Mouse (Mus musculus): ENCODE measurements around the gene Tinf2. TPM values are rescaled to one million over a fixed set of nuclear protein-coding genes. Genes with fewer than 3 reads are reported as not detected.

Gene Tinf2
- polyA plus RNA-seq, 1 experiment, result 16.1 TPM

DNA sequence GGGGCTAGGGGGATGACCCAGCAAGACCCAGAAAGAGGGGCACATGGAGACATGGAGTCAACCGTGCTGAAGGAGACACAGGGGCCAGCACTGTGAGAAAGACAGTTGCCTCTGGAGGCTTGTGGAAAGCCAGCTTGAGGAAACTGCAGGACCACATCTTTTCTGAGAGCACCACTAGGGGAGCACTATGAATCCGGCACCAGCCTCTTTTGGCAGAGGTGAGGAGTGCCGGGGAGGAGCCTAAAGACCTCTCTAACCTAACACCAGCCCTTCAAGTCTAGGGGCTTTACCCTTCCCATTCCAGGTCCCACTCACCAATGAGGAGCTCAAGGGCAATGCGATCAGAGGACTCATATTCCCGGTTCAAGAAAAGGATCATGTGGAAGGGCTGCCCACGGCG, 30.2 kb upstream of the Tinf2 start:
- Histone ChIP-seq H3K27ac (ENCODE audit: insufficient read depth, low read length) (no peak overlapping the region), H3K4me3 (ENCODE audit: insufficient read depth, low read length) (no peak overlapping the region), H3K4me1 (ENCODE audit: control insufficient read depth, insufficient read depth, low read length) (no peaks in the 10 kb centered on the region)
- TF ChIP-seq CTCF (IDR thresholded peaks at IDR 0.05; ENCODE audit: extremely low read depth, insufficient read depth, low read length) (no peak), POLR2A (IDR thresholded peaks at IDR 0.05; ENCODE audit: extremely low read depth, insufficient read depth, low read length) (no peak)

DNA sequence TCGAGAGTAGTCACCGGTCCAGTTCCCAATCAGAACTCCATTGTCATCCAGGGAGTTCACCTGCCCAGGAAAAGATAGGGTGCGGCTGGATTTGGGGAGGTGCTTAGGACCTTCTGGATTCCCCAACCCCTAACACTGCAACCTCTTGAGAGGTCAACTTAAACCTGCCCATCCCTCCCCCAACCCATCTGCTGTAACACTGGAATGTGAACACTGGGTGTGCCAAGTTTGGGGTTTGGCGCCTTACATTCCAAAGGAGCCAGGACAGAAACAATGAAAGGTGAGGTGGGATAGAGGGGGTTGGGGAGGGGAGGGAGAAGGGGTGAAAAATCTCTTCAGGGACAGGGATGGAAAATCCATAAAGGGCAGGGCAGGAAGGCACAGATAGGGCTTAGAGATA, 27.9 kb upstream of the Tinf2 start:
- H3K4me1 ChIP-seq (ENCODE audit: control insufficient read depth, insufficient read depth, low read length), result no peaks in the 10 kb centered on the region
- TF ChIP-seq CTCF (IDR thresholded peaks at IDR 0.05; ENCODE audit: extremely low read depth, insufficient read depth, low read length), result no peak
- TF ChIP-seq POLR2A (IDR thresholded peaks at IDR 0.05; ENCODE audit: extremely low read depth, insufficient read depth, low read length), result no peak
- no peak overlapping the region for H3K27ac ChIP-seq (ENCODE audit: insufficient read depth, low read length)
- H3K4me3 ChIP-seq (ENCODE audit: insufficient read depth, low read length), result no peak overlapping the region

DNA sequence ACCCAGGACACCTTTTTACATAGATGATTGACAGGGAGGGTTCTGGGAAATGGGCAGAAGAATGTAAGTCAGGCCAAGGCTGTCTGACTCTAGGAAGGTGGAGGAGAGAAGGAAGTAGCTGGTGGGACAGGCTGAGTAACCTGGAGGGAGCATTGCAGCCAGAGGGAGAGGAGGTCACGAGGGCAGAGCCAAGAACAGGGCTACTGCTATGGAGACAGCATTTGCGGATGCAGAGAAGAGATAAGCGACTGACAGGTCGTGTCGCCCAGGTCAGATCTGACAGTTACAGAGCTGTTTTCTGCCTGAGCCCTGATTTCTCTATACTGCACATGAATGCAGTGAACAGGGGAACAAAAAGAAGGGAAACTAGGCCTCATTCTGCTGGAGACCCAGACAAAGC, 25.8 kb upstream of the Tinf2 start:
- TF ChIP-seq POLR2A (IDR thresholded peaks at IDR 0.05; ENCODE audit: extremely low read depth, insufficient read depth, low read length) (no peak), CTCF (IDR thresholded peaks at IDR 0.05; ENCODE audit: extremely low read depth, insufficient read depth, low read length) (no peak)

DNA sequence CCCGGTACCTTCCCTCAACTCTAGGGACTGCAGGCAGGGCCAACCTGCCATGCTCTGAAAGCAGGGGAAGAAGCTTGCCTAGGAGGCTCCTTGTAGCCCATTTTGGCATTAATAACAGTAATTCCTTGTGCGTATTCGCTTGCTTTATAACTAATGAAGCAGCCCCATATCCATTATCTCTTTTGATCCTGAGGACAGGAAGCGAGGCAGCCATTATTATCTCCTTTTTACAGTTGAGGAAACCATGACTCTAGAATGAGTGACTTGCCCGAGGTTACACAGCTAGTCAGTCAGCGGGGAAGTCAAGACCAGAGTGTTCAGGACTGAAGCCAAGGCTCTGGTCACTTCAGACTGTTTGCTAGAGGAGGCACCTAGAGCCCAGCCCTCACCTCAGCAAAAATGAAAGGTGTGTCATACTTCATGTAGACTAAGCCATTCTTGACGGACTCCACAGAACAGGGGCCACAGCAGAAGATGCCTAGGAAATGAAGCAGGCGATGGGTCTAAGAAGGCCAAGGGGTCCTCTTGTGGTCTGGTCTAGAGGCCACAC, 24.5 kb upstream of the Tinf2 start:
- TF ChIP-seq POLR2A (IDR thresholded peaks at IDR 0.05; ENCODE audit: extremely low read depth, insufficient read depth, low read length) (no peak), CTCF (IDR thresholded peaks at IDR 0.05; ENCODE audit: extremely low read depth, insufficient read depth, low read length) (no peak)
- Histone ChIP-seq H3K4me1 (ENCODE audit: control insufficient read depth, insufficient read depth, low read length) (no peaks in the 10 kb centered on the region), H3K4me3 (ENCODE audit: insufficient read depth, low read length) (no peak overlapping the region), H3K27ac (ENCODE audit: insufficient read depth, low read length) (no peak overlapping the region)

More for the DNA sequence above, 25.8 kb upstream of the Tinf2 start:
- H3K4me1 ChIP-seq (ENCODE audit: control insufficient read depth, insufficient read depth, low read length), result no peaks in the 10 kb centered on the region
- no peak overlapping the region for H3K27ac ChIP-seq (ENCODE audit: insufficient read depth, low read length)
- no peak overlapping the region for H3K4me3 ChIP-seq (ENCODE audit: insufficient read depth, low read length)

DNA sequence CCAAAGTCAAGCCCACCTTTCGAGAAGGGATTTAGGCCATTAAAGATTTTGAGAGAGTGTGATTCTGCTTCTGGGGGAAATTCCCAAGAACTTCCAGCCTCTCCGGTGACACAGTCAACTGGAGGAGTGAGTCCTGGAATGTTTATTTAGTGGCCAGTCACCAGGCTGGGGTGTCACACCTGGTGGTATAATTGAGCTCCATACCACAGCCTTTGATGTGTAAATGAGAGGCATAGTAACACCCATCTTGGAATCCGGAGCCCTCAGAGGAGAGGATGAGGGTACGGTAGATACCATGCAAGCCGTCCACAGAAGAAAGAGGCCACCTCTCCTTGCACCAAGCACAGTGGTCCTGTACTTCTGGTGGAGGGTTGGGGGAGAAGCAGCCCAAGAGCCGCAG, 21.1 kb upstream of the Tinf2 start:
- no peak overlapping the region for H3K27ac ChIP-seq (ENCODE audit: insufficient read depth, low read length)
- TF ChIP-seq CTCF (IDR thresholded peaks at IDR 0.05; ENCODE audit: extremely low read depth, insufficient read depth, low read length), result no peak
- TF ChIP-seq POLR2A (IDR thresholded peaks at IDR 0.05; ENCODE audit: extremely low read depth, insufficient read depth, low read length), result no peak
- no peak overlapping the region for H3K4me3 ChIP-seq (ENCODE audit: insufficient read depth, low read length)
- H3K4me1 ChIP-seq (ENCODE audit: control insufficient read depth, insufficient read depth, low read length), result no peaks in the 10 kb centered on the region

DNA sequence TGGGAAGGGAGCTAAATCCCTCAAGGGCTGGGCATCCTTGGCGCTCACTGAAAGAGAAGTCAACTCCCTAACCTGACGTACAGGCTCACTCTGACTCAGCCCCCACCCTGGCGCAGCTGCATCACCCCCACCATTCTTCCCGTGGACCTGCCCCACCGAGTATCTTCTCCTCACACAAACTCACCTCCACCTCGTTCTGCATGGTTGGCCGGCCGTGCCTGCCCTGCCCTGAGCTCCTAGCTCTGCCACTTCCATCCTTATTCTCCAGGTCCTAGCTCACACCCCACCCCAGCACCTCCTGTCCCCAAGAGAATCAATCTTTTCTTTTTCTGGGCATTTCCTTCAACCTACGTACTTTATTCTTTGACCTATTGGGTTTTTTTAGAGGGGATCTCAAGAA, 19.5 kb upstream of the Tinf2 start:
- H3K4me1 ChIP-seq (ENCODE audit: control insufficient read depth, insufficient read depth, low read length), result no peaks in the 10 kb centered on the region
- no peak overlapping the region for H3K27ac ChIP-seq (ENCODE audit: insufficient read depth, low read length)
- H3K4me3 ChIP-seq (ENCODE audit: insufficient read depth, low read length), result no peak overlapping the region
- TF ChIP-seq POLR2A (IDR thresholded peaks at IDR 0.05; ENCODE audit: extremely low read depth, insufficient read depth, low read length), result no peak
- TF ChIP-seq CTCF (IDR thresholded peaks at IDR 0.05; ENCODE audit: extremely low read depth, insufficient read depth, low read length), result no peak

DNA sequence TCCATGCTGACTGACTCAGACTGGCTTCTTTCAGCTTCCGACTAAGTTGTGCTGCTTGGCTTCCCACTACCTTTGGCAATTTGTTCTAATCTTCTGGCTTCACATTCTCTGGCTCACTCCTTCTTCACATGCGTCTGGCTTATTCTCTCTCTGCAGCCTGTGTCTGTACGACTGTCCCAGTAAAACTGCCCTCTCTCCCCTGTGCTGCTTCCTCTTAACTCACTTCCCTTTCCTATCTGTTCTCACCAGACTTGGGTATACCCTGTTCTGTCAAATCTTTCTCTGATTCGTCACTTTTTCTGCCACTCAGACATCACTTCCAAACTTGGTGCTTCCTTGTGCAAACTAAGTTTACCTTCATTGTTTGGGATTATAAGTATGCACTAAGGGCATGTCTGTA, 15.6 kb upstream of the Tinf2 start:
- no peak for TF ChIP-seq POLR2A (IDR thresholded peaks at IDR 0.05; ENCODE audit: extremely low read depth, insufficient read depth, low read length)
- TF ChIP-seq CTCF (IDR thresholded peaks at IDR 0.05; ENCODE audit: extremely low read depth, insufficient read depth, low read length), result no peak
- H3K27ac ChIP-seq (ENCODE audit: insufficient read depth, low read length), result no peak overlapping the region
- no peaks in the 10 kb centered on the region; the same call in 1 of the 2 replicates for H3K4me1 ChIP-seq (ENCODE audit: control insufficient read depth, insufficient read depth, low read length)
- H3K4me3 ChIP-seq (ENCODE audit: insufficient read depth, low read length), result no peak overlapping the region

DNA sequence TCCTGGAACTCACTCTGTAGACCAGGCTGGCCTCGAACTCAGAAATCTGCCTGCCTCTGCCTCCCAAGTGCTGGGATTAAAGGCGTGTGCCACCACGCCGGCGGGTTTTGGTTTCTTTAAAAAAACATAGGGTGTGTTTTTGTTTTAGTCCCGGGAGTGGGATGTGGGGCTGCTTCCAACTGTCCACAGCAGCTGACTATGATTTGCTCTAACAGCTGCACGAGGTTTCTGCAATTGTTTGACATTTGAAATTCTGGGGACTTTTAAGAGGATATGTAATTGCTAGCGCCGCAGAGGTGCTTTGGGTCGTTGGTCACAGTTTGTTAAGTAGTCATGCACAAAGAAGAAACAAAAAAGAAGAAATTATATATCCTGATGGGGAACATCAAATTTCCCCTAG, 7.8 kb upstream of the Tinf2 start:
- no peak overlapping the region for H3K27ac ChIP-seq (ENCODE audit: insufficient read depth, low read length)
- TF ChIP-seq CTCF (IDR thresholded peaks at IDR 0.05; ENCODE audit: extremely low read depth, insufficient read depth, low read length) (no peak), POLR2A (IDR thresholded peaks at IDR 0.05; ENCODE audit: extremely low read depth, insufficient read depth, low read length) (no peak)
- no peaks in the 10 kb centered on the region; the same call in 1 of the 2 replicates for H3K4me1 ChIP-seq (ENCODE audit: control insufficient read depth, insufficient read depth, low read length)
- no peak overlapping the region for H3K4me3 ChIP-seq (ENCODE audit: insufficient read depth, low read length)

DNA sequence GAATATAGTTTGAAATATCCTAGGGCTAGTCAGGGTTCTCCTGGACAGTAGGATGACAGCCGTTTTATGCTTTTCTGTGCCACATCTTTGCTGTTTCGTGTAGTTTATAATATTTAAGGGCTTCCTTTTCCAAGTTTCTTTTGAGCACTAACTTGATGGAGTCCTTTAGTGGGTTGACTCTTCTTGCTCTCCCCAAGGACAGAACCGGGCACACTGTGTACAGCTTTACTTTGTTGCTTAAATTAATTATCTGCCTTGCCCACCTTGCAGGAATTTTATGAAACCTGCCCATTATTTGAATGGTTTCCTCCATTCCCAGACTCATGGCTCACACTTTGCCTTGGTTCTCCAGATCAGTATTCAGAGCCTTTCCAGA, 486 bp upstream of the Tinf2 start:
- TF ChIP-seq POLR2A (IDR thresholded peaks at IDR 0.05; ENCODE audit: extremely low read depth, insufficient read depth, low read length) (no peak), CTCF (IDR thresholded peaks at IDR 0.05; ENCODE audit: extremely low read depth, insufficient read depth, low read length) (no peak)
- no peak overlapping the region for H3K27ac ChIP-seq (ENCODE audit: insufficient read depth, low read length)
- H3K4me1 ChIP-seq (ENCODE audit: control insufficient read depth, insufficient read depth, low read length), result no peaks in the 10 kb centered on the region
- H3K4me3 ChIP-seq (ENCODE audit: insufficient read depth, low read length), result peak overlapping the region; percentile 48

DNA sequence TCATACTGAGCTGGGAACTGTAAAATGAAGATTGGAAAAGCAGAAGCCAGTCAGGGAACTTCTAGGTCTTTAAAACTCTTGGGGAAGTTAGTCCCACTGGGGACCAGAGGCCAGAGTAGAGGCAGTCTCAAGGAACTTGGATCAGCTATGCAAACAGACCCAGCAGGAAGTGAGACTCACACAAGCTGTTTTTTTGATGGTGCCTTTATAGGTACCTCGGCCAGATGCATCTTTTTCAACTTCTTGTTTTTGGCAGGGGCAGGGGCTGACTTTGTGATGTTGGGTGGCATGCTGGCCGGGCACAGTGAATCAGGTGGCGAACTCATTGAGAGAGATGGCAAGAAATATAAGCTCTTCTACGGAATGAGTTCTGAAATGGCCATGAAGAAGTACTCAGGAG, 4.0 kb downstream of the Tinf2 start:
- 0 out of 2 replicates have a peak, but pooled peaks cover 2% of the 10 kb centered on the region for H3K4me1 ChIP-seq (ENCODE audit: control insufficient read depth, insufficient read depth, low read length)
- no peak overlapping the region for H3K27ac ChIP-seq (ENCODE audit: insufficient read depth, low read length)
- TF ChIP-seq CTCF (IDR thresholded peaks at IDR 0.05; ENCODE audit: extremely low read depth, insufficient read depth, low read length) (no peak), POLR2A (IDR thresholded peaks at IDR 0.05; ENCODE audit: extremely low read depth, insufficient read depth, low read length) (no peak)
- no peak overlapping the region for H3K4me3 ChIP-seq (ENCODE audit: insufficient read depth, low read length)
